Mouse (Mus musculus): ENCODE results near the gene Pkm.

The Pkm gene

DNA sequence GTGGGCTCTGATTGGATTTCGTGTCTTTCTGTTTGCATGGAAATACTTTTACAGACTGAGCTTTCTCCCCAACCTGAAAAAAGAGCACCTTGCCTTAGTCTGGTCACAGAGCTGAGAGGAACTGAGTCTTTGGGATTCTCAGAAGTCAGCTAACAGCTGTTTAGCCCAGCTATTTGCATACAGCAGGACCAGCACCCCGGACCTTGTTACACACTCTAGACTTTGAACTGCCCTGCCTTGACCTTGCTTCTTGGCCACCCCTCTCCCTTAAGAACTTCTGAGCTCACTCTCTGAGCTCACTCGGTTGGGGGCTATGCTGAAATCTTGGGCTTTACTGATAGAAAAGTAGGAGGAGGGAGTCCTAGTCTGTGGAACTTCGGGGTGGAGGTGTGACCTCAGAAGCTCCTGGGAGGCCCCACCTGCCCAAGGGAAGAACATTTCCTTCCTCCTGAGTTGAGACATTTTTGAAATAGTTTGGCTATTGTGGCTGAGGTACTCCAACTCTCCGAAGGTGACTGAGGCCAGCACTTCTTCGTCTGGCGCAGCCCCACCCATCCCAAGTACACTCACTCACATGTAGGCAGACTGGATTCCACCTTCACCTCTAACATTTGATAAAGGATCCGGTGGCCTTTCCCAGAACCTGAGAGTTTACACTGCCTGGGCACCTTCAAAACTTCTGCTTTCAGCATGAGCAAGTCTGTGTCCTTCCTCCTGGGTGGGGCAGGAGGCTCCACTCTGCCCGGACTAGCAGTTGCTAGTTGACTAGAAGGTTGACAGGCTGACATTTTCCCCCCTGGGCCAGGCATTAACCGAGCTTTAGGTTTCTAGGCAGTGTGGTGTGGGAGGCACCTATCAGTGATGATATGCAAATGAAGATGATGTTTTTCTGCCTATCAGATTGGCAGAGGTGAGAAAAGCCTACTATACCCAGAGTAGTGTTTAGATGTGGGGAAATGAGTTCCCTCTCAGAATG, 51.0 kb downstream of the Pkm start:
- no peak for DNase-seq (ENCODE audit: extremely low spot score, low read depth, low spot score)

DNA sequence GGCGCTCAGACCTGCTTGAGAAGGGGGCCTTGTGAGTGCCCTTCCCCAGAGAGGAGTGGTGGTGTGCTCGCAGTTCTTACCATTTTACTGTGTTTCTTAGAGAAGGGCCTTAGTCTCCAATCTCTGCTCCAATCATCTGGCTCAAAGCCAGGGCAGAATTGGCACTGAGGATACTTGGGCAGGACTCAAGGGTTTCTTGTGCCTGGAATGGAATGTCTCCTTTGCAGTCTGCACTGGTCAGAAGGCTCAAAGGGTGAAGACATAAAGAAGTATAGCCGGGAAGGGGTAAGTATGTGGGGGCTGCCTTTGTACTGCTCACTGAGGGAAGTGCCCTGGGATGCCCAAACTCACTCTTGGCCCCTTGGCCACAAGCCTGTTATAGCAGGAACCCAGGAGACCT, 53.1 kb downstream of the Pkm start:
- no peak for DNase-seq (ENCODE audit: extremely low spot score, low read depth, low spot score)

DNA sequence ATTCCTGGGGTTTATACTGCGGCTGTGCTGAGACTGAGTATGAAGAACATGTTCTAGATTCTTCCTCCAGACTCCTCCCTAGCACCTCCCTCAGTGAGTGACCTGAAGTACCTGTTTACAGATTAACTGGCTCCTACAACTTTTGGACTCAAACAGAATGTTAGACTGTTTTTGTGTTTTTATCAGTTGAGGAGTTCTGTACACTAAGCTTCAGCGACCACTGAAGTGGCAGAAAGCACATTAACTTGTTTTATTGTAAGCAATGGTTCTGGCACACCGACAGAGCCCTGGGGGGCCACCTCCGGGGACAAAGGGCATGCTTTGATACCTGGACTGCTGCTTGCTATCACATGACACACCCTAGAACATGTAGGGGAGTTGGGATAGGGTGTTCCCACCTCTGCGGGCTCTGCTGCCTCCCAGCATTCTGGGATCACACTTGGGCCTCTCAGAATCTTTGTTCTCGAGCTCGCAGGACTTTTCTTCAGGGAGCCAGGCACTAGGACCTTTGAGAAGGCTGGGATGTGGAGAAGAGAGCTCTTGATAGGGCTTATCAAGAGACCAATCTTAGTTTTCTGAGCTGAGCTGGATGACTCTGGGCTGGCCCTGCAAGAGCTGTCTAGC, 60.2 kb downstream of the Pkm start:
- DNase-seq (ENCODE audit: extremely low spot score, low read depth, low spot score), result no peak

DNA sequence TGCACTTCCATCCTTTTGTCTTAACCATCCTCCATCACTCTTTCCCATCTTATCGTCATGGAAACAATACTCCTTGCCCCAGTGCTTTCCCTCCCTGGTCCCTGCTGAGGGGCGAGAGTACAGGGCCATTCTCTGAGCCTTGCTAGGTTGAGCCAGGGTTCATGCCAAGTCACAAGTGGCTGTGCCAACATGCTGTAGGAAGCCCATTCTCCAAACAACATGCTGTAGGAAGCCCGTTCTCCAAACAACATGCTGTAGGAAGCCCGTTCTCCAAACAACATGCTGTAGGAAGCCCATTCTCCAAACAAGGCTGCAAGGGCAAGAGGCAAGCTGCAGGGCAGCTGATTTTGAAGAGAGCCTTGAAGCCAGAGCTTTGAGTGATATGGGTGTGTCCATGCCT, 62.1 kb downstream of the Pkm start:
- DNase-seq (ENCODE audit: extremely low spot score, low read depth, low spot score), result no peak

DNA sequence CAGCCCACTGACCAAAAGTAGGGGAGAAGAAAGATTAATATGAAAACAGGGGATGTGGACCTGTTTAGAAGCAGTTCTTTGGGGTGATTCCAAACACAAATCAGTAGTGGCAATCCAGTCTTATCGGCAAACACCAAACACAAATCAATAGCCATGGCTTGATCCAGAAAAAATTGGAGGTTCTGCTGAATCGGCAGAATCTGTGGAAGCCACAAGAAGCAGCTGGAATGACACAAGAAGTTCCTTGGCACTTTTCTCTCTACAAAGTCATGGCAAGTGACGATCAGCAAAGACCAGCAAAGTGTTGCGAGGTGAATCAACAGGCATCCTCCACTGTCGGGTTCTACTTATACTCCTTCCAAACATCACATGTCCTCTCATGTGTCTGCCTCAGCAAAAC, 65.0 kb downstream of the Pkm start:
- no peak for DNase-seq (ENCODE audit: extremely low spot score, low read depth, low spot score)

DNA sequence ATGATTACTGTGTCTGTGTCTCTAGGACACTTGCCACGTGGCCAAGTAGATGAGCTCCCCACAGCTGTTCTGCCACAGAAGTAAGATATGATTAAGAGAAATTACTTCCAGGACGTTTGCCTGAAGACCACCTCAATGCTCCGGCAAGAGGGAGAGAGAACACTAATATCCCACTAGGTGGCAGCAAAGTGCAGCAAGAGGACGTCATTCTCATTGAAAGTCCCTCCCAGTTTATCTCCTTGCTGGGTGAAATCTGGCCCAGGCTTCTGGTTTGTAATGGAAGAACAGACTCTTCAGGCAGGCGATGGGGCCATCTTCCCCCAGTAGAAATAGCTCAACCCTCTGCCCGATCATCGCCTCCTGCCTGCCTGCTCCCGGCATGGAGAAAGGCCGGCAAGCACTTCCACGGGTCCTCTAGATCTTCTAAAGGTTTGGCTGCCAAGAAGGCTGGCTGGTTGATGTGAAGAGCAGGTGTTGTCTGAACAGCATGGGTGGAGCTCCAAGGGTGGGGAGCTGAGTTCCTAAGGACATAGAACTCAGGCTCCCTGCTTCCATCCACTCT, 67.0 kb downstream of the Pkm start:
- DNase-seq (ENCODE audit: extremely low spot score, low read depth, low spot score), result peak; percentile 83

DNA sequence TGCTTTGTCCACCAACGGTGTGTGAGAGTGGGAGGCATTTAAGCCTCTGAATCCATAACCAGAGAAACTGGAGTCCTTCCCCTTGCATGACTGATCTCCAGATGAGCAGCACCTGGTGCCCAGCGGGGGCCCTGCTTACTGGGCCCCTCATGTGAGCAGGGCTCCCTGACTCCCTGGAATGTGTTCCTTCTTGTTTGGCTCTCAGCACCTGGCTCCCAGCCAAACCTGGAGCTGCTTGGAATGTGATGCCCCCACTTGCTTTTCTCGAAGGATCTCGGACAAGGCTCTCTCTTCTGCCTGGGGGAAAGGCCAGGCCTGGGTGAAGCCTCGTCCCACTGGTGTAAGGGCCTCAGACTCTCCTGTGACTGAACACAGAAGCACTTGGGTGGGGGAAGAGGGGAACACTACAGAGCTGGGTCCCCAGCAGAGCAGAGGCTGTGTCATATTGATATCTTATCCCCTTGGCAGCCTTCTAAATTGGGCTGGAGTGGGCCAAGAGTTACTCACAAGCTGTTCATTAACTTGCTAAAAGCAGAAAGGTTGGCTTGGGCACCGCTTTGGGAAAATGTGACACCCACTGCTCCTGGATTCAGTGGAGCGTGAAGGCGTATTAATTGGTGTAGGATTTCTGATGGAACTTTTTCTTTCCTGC, 67.7 kb downstream of the Pkm start:
- no peak for DNase-seq (ENCODE audit: extremely low spot score, low read depth, low spot score)

DNA sequence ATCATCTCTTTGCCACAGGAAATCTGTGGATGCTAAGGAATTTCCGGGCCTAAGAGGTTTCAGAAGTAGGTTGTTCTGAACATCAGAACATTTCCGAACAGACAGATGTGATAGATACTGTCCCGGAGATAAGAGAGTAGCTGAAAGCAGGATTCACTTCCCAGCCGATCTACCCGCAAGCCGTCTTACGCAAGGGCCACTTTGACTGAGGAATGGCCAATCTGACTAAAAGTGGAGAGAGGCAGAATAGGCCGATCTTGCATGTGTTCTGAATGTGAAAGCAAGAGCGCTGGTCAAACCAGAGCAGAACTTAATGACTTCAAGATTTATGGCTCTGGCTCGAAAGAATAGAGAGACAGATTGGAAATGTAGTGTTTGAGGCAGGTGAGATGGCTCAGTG, 69.3 kb downstream of the Pkm start:
- DNase-seq (ENCODE audit: extremely low spot score, low read depth, low spot score), result no peak

DNA sequence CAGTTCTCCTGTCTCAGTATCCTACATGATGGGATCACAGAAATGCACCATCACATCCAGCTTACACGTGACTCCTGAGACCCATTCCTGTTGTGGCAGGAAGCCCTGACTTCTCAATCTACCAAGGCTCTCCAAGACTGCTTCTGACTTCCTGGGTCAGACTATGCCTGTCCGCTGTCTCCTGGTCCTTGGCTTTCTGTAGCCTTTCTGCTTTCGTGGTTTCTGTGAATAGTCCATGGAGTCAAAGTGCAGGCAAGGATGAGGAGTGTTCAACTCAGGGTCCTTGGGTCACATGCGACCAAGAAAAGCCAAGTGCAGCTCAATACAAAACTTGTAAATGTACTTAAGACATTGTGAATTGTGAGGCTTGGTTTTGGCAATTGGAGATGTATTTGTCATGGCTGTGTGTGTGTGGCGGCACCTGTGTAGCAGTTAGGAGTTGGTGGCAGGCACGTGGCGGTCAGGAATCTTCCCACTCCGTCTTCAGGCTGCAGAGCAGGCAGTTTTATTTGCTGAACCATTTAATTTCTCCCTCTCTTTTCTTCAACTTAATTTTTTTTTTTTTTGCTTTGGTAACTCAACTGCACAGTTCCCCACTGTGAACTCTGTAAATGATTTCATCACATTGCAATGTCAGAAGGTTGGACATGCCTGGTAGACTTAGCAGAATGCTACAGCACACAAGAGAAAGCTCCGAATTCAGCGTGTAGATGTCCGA, 71.6 kb downstream of the Pkm start:
- DNase-seq (ENCODE audit: extremely low spot score, low read depth, low spot score), result no peak

All from hindlimb bud, embryonic 11.5 days (tissue).